ENCODE assay signal across 9 mouse cellular contexts in the genomic region with DNA sequence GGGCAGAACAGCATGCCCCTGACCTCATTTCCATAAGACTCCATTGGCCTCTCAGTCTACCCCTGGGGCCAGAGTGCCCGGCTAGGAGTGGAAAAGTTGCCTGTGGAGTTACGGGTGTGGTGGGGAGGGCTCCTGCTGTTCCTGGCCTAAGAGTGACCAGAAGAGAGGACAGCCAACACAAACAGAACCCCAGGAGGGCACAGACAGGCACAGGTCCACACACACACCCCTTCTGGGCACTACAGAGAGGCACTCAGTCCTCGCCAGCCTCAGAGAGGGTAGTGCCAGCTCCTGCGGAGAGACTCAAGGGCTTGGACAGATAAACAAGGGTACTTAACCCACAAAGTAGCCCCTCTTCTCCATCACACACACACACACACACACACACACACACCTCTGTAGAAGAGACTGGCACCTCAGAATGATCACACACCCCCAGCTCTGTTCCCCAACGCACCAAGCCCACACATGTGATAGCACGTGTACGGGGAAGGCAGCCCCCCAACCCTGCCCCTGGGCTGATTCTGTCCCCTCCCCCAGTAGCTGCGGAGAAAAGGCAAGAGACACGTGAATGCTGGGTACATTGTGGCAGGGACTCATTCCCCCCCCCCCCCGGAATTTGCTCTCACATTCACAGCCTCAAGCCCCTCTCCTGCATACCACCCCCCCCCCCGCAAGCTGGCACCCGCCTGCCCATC. TPM values are rescaled to one million over a fixed set of nuclear protein-coding genes. Genes with fewer than 3 reads are reported as not detected.
A peak's percentile ranks its signal among the peaks of the same experiment; 100 is the strongest.
DNase-seq lines count a peak whose midpoint lies in the region; ATAC-seq and TF ChIP-seq lines count a peak whose summit lies in the region.
"Had no signal": no experiment of that assay in that cellular context is flagged by ENCODE, and none has a peak within 500 bp of the region (broad histone marks: within the 10 kb centered on the region; RNA-seq: fewer than 3 reads in every experiment).

No protein-coding gene starts in this region.

- no peak for TF ChIP-seq POLR2A in limb, embryonic 14.5 days (IDR thresholded peaks at IDR 0.05; ENCODE audit: borderline replicate concordance, extremely low read depth, insufficient read depth, insufficient read length)

- peak; percentile 47 for DNase-seq in cerebellum, adult 11 months
- DNase-seq in hindbrain, embryonic 11.5 days (ENCODE audit: low spot score) = peak; percentile 10
- no peak for DNase-seq in limb, embryonic 14.5 days (ENCODE audit: low spot score)
- DNase-seq in adrenal gland, postnatal 10 days = no peak
- no peak for DNase-seq in right cerebral cortex, adult 18-20 months
- no peak for DNase-seq in spleen, postnatal 14 days (ENCODE audit: low spot score in 2 of 2)

- peaks cover 83% of the 10 kb centered on the region for H3K27me3 ChIP-seq in E14TG2a.4 (ENCODE audit: insufficient read depth, low read length)
- peaks cover 75% of the 10 kb centered on the region for H3K27me3 ChIP-seq in hindbrain, embryonic 11.5 days (ENCODE audit: control insufficient read depth, insufficient read depth, low read length)
- peaks cover 76% of the 10 kb centered on the region for H3K27me3 ChIP-seq in limb, embryonic 14.5 days (ENCODE audit: control insufficient read depth, insufficient read depth, low read length)

- no peaks in the 10 kb centered on the region for H3K36me3 ChIP-seq in E14TG2a.4 (ENCODE audit: insufficient read depth, low read length)
- no peaks in the 10 kb centered on the region for H3K36me3 ChIP-seq in hindbrain, embryonic 11.5 days (ENCODE audit: control insufficient read depth, insufficient read depth, low read length)
- no peaks in the 10 kb centered on the region for H3K36me3 ChIP-seq in limb, embryonic 14.5 days (ENCODE audit: control insufficient read depth, insufficient read depth, low read length)

- no peak for ATAC-seq in cerebellum, adult (ENCODE audit: insufficient number of reproducible peaks, low FRiP score, low TSS enrichment)
- no peak for ATAC-seq in hindbrain, embryonic 11.5 days (ENCODE audit: low FRiP score)
- no peak for ATAC-seq in limb, embryonic 14.5 days (ENCODE audit: low FRiP score, low read depth)

- H3K27ac ChIP-seq in hindbrain, embryonic 11.5 days (ENCODE audit: low read depth, low read length) = no peak overlapping the region
- no peak overlapping the region for H3K27ac ChIP-seq in limb, embryonic 14.5 days (replicated peaks; ENCODE audit: low read depth, low read length)

- peaks cover 53% of the 10 kb centered on the region for H3K4me1 ChIP-seq in E14TG2a.4 (replicated peaks; ENCODE audit: low read depth, low read length)
- peaks cover 11% of the 10 kb centered on the region for H3K4me1 ChIP-seq in hindbrain, embryonic 11.5 days (replicated peaks; ENCODE audit: control insufficient read depth, insufficient read depth, low read length)
- H3K4me1 ChIP-seq in limb, embryonic 14.5 days (ENCODE audit: control insufficient read depth, insufficient read depth, low read length) = peaks cover 9% of the 10 kb centered on the region

- no peaks in the 10 kb centered on the region for H3K9me3 ChIP-seq in E14TG2a.4 (ENCODE audit: low read length)
- no peaks in the 10 kb centered on the region for H3K9me3 ChIP-seq in hindbrain, embryonic 11.5 days (ENCODE audit: control insufficient read depth, low read length)
- no peaks in the 10 kb centered on the region for H3K9me3 ChIP-seq in limb, embryonic 14.5 days (ENCODE audit: control insufficient read depth, low read length)

- H3K4me3 ChIP-seq in E14TG2a.4 (replicated peaks; ENCODE audit: low read length) = peak overlapping the region; percentile 85; the same call in 1 of the 2 replicates
- peak overlapping the region; percentile 35; the same call in 1 of the 2 replicates for H3K4me3 ChIP-seq in hindbrain, embryonic 11.5 days (ENCODE audit: low read depth, low read length)
- no peak overlapping the region for H3K4me3 ChIP-seq in limb, embryonic 14.5 days (replicated peaks; ENCODE audit: low read length)

- no peak for TF ChIP-seq CTCF in E14TG2a.4 (conservative IDR thresholded peaks at IDR 0.05; ENCODE audit: low read length)

- 3% methylated on average over 9 of the region's 12 CpGs for WGBS in hindbrain, embryonic 11.5 days
- 11% methylated on average over 6 of the region's 12 CpGs for WGBS in limb, embryonic 14.5 days

- no peak overlapping the region for H3K9ac ChIP-seq in hindbrain, embryonic 11.5 days (ENCODE audit: low read depth, low read length)
- H3K9ac ChIP-seq in limb, embryonic 14.5 days (ENCODE audit: low read depth, low read length, severe bottlenecking) = no peak overlapping the region

- H3K4me2 ChIP-seq in hindbrain, embryonic 11.5 days (replicated peaks; ENCODE audit: low read depth, low read length) = no peak overlapping the region
- 0 out of 2 replicates have a peak overlapping the region, but pooled peaks have one; percentile 74 for H3K4me2 ChIP-seq in limb, embryonic 14.5 days (replicated peaks; ENCODE audit: low read depth, low read length, severe bottlenecking)

RNA-seq across cellular contexts. Expression of gene Ppp1r1b, which starts 0.7 kb away (rescaled TPM):
- polyA plus RNA-seq in hindbrain, embryonic 11.5 days (2014; fragmentation: Nextera tagmentation; extraction: Ambion mirVana) = 0.29 and 0.70 TPM in 2 replicates
- polyA plus RNA-seq in limb, embryonic 14.5 days (2012; rRNA removed) = 3.5 and 3.6 TPM in 2 replicates
- 2.9 and 3.6 TPM in 2 replicates for polyA plus RNA-seq in limb, embryonic 14.5 days (2014; fragmentation: Nextera tagmentation; extraction: Ambion mirVana)
- 1 to 10 TPM in 1 of 2 experiments, under 1 TPM in 1; 1.00 to 1.7 TPM for total RNA-seq in adrenal gland, postnatal 10 days (2021)
- total RNA-seq: neutrophil, adult 5-6 weeks had no signal

RNA-seq across cellular contexts. Expression of gene Stard3, which starts 10.6 kb away (rescaled TPM):
- polyA plus RNA-seq in hindbrain, embryonic 11.5 days (2014; fragmentation: Nextera tagmentation; extraction: Ambion mirVana) = 40.1 and 43.2 TPM in 2 replicates
- polyA plus RNA-seq in limb, embryonic 14.5 days (2012; rRNA removed) = 78.2 and 116 TPM in 2 replicates
- 36.9 and 42.6 TPM in 2 replicates for polyA plus RNA-seq in limb, embryonic 14.5 days (2014; fragmentation: Nextera tagmentation; extraction: Ambion mirVana)
- 10 to 100 TPM; 25.3 to 25.6 TPM for total RNA-seq in adrenal gland, postnatal 10 days (2021)

RNA-seq across cellular contexts. Expression of gene Neurod2, which starts 18.1 kb away (rescaled TPM):
- polyA plus RNA-seq in hindbrain, embryonic 11.5 days (2014; fragmentation: Nextera tagmentation; extraction: Ambion mirVana) = 0.27 and 0.36 TPM in 2 replicates
- polyA plus RNA-seq in limb, embryonic 14.5 days (2012; rRNA removed) = 0.14 and 0.52 TPM in 2 replicates
- not detected in 2 replicates for polyA plus RNA-seq in limb, embryonic 14.5 days (2014; fragmentation: Nextera tagmentation; extraction: Ambion mirVana)
- total RNA-seq in adrenal gland, postnatal 10 days (2021) = not detected
- total RNA-seq: neutrophil, adult 5-6 weeks had no signal

RNA-seq across cellular contexts. Expression of gene Tcap, which starts 36.1 kb away (rescaled TPM):
- polyA plus RNA-seq in hindbrain, embryonic 11.5 days (2014; fragmentation: Nextera tagmentation; extraction: Ambion mirVana) = 0.53 and 0.54 TPM in 2 replicates
- 12.3 and 13.2 TPM in 2 replicates for polyA plus RNA-seq in limb, embryonic 14.5 days (2012; rRNA removed)
- polyA plus RNA-seq in limb, embryonic 14.5 days (2014; fragmentation: Nextera tagmentation; extraction: Ambion mirVana) = 10.9 and 18.1 TPM in 2 replicates
- 100 to 1,000 TPM in 1 of 2 experiments, 10 to 100 TPM in 1; 18.1 to 119 TPM for total RNA-seq in adrenal gland, postnatal 10 days (2021)
- total RNA-seq: neutrophil, adult 5-6 weeks had no signal

RNA-seq across cellular contexts. Expression of gene Pnmt, which starts 38.7 kb away (rescaled TPM):
- polyA plus RNA-seq in hindbrain, embryonic 11.5 days (2014; fragmentation: Nextera tagmentation; extraction: Ambion mirVana) = 0.54 and 0.93 TPM in 2 replicates
- polyA plus RNA-seq in limb, embryonic 14.5 days (2012; rRNA removed) = 1.4 and 2.2 TPM in 2 replicates
- polyA plus RNA-seq in limb, embryonic 14.5 days (2014; fragmentation: Nextera tagmentation; extraction: Ambion mirVana) = 0.51 and 1.3 TPM in 2 replicates
- total RNA-seq in adrenal gland, postnatal 10 days (2021) = 100 to 1,000 TPM; 442 to 819 TPM
- total RNA-seq: neutrophil, adult 5-6 weeks had no signal

Comparison
In these comparisons a context has a peak if more than half of its experiments do, and no peak if none do; other contexts are left out.
1. DNase-seq: peak in cerebellum, adult 11 months (single experiment) and hindbrain, embryonic 11.5 days (single experiment); none in limb, embryonic 14.5 days (single experiment), adrenal gland, postnatal 10 days (single experiment), right cerebral cortex, adult 18-20 months (single experiment) and spleen, postnatal 14 days (0 of 2).